Mouse (Mus musculus): ENCODE measurements at regions not wholly inside any gene's neighbourhood (a gene's known extent, or its start where the extent isn't known, plus 50 kb on each side); places are given as distances from the start of the nearest gene placed in this dataset.

DNA sequence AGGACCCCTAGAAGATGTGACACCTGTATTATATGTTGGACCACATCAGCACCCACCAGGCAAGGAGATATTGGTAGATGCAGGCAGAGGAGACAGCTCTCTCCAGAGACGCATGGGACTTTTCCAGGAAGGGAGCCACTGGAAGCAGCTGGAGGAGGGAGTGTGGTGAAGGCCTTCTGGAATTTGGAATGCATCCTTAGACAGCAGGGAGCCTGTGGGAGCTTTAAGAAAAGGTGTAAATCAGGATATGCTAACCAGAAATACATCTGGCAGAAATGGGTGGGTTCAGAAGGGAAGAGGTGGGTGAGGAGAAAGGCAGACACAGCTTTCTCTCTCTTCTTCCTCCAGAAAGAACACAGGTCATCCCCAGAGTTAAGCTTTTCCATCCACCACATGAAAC, 213.4 kb downstream of the Ipo11 start:
- TF ChIP-seq CTCF (IDR thresholded peaks at IDR 0.05; ENCODE audit: insufficient read depth, low read depth, low read length), result no peak
- TF ChIP-seq POLR2A (IDR thresholded peaks at IDR 0.05; ENCODE audit: insufficient read depth, low read depth, low read length), result no peak
